Mouse (Mus musculus): ENCODE results near the gene Slc38a2.

Gene Slc38a2

GRCm38 (mm10) chr15:96699521-96700511, at the start of gene Slc38a2:
TSS of gene Slc38a2 (minus strand) at chr15:96699730.
- DNase-seq, result peak; percentile 81

GRCm38 (mm10) chr15:96749101-96749500, 49.6 kb upstream of the Slc38a2 start:
- DNase-seq, result no peak

- DNase-seq, result no peak
Observed at GRCm38 (mm10) chr15:96747551-96747950, 48.0 kb upstream of the Slc38a2 start.

- no peak for DNase-seq
Observed at GRCm38 (mm10) chr15:96746986-96747385, 47.5 kb upstream of the Slc38a2 start.

GRCm38 (mm10) chr15:96745299-96745698, 45.8 kb upstream of the Slc38a2 start:
- no peak for DNase-seq

GRCm38 (mm10) chr15:96744882-96745296, 45.4 kb upstream of the Slc38a2 start:
- DNase-seq, result no peak

GRCm38 (mm10) chr15:96744153-96744881, 44.8 kb upstream of the Slc38a2 start:
- no peak for DNase-seq

- DNase-seq, result no peak
Observed at GRCm38 (mm10) chr15:96743257-96743656, 43.7 kb upstream of the Slc38a2 start.

GRCm38 (mm10) chr15:96742591-96743241, 43.2 kb upstream of the Slc38a2 start:
- DNase-seq, result no peak

GRCm38 (mm10) chr15:96740865-96741561, 41.5 kb upstream of the Slc38a2 start:
- DNase-seq, result no peak

GRCm38 (mm10) chr15:96740091-96740490, 40.6 kb upstream of the Slc38a2 start:
- DNase-seq, result no peak

GRCm38 (mm10) chr15:96736663-96737385, 37.3 kb upstream of the Slc38a2 start:
- no peak for DNase-seq

GRCm38 (mm10) chr15:96735562-96736160, 36.1 kb upstream of the Slc38a2 start:
- no peak for DNase-seq

GRCm38 (mm10) chr15:96734423-96734822, 34.9 kb upstream of the Slc38a2 start:
- no peak for DNase-seq

GRCm38 (mm10) chr15:96730416-96730815, 30.9 kb upstream of the Slc38a2 start:
- no peak for DNase-seq

- no peak for DNase-seq
Observed at GRCm38 (mm10) chr15:96729785-96730184, 30.3 kb upstream of the Slc38a2 start.

- no peak for DNase-seq
Observed at GRCm38 (mm10) chr15:96728993-96729392, 29.5 kb upstream of the Slc38a2 start.

- DNase-seq, result no peak
Observed at GRCm38 (mm10) chr15:96728346-96728745, 28.8 kb upstream of the Slc38a2 start.

GRCm38 (mm10) chr15:96724506-96724905, 25.0 kb upstream of the Slc38a2 start:
- no peak for DNase-seq

- no peak for DNase-seq
Observed at GRCm38 (mm10) chr15:96722228-96722627, 22.7 kb upstream of the Slc38a2 start.

GRCm38 (mm10) chr15:96720146-96720545, 20.6 kb upstream of the Slc38a2 start:
- no peak for DNase-seq

Data from right cerebral cortex, postnatal 14 days (tissue).